Mouse (Mus musculus) MEL (cell line): ENCODE data around the gene Cd151. TPM values are rescaled to one million over a fixed set of nuclear protein-coding genes. Genes with fewer than 3 reads are reported as not detected.

ENCODE experiments used
- DNase-seq: peaks from one replicate; pipeline ENCODE4 v3.0.0; 2011; ENCODE audit warnings: low read depth, low spot score
- H3K27ac ChIP-seq: 2 replicates; pipeline ENCODE4 v1.5.1; 2012; ENCODE audit warnings: low read depth, mild to moderate bottlenecking, control low read depth, low read length, moderate library complexity; ENCODE audit not compliant: control insufficient read depth
- H3K27me3 ChIP-seq, 2 experiments: fragments of 150-350 bp in 1 of 2; sonication (generic) in 1 of 2; 2 replicates each; pipeline ENCODE4 v1.6.1; 2012; ENCODE audit warnings: low read length in 2 of 2, mild to moderate bottlenecking in 2 of 2, improper control_type of control experiment in 1 of 2, moderate library complexity in 1 of 2; ENCODE audit not compliant: insufficient read depth in 2 of 2, control insufficient read depth in 1 of 2
- H3K36me3 ChIP-seq, 2 experiments: 2 replicates each; pipeline ENCODE4 v1.6.1; 2012 to 2014; ENCODE audit warnings: low read length in 2 of 2, improper control_type of control experiment in 1 of 2, inconsistent platforms in 1 of 2, mild to moderate bottlenecking in 1 of 2; ENCODE audit not compliant: insufficient read depth in 2 of 2, control insufficient read depth in 1 of 2
- H3K4me1 ChIP-seq, 2 experiments: fragments of 150-350 bp in 1 of 2; sonication (generic) in 1 of 2; 2 replicates each; pipeline ENCODE4 v1.6.1; 2012; ENCODE audit warnings: low read length in 2 of 2, improper control_type of control experiment in 1 of 2, mild to moderate bottlenecking in 1 of 2; ENCODE audit not compliant: insufficient read depth in 2 of 2, control insufficient read depth in 1 of 2
- H3K4me3 ChIP-seq, 2 experiments: fragments of 150-350 bp in 1 of 2; sonication (generic) in 1 of 2; 2 replicates each; pipeline ENCODE4 v1.5.1; 2012; ENCODE audit warnings: low read depth in 2 of 2, low read length in 2 of 2, mild to moderate bottlenecking in 2 of 2, moderate library complexity in 2 of 2, control low read depth in 1 of 2, improper control_type of control experiment in 1 of 2; ENCODE audit not compliant: control insufficient read depth in 1 of 2, insufficient read depth in 1 of 2
- H3K79me2 ChIP-seq: 2 replicates; pipeline ENCODE4 v1.6.1; 2012; ENCODE audit warnings: mild to moderate bottlenecking, low read length, moderate library complexity; ENCODE audit not compliant: control insufficient read depth, poor library complexity, insufficient read depth
- H3K9ac ChIP-seq: 2 replicates; pipeline ENCODE4 v1.6.1; 2012; ENCODE audit warnings: low read depth, mild to moderate bottlenecking, control low read depth, low read length, moderate library complexity; ENCODE audit not compliant: control insufficient read depth, poor library complexity, severe bottlenecking
- H3K9me3 ChIP-seq: fragments of 150-350 bp; sonication (generic); replicated peaks from 2 replicates; pipeline ENCODE4 v1.6.1; 2012; ENCODE audit warnings: mild to moderate bottlenecking, low read length, improper control_type of control experiment, moderate library complexity; ENCODE audit not compliant: insufficient read depth
- BHLHE40 ChIP-seq: IDR thresholded peaks from 2 replicates; pipeline ENCODE4 v1.6.1; 2012; ENCODE audit warnings: low read depth, mild to moderate bottlenecking, inconsistent platforms, low read length, improper control_type of control experiment, borderline replicate concordance
- CHD1 ChIP-seq: IDR thresholded peaks from 2 replicates; pipeline ENCODE4 v1.6.1; 2012; ENCODE audit warnings: low read depth, mild to moderate bottlenecking, inconsistent platforms, low read length, improper control_type of control experiment
- EP300 ChIP-seq, 2 experiments: IDR thresholded peaks; 2 replicates each; pipeline ENCODE4 v1.6.1; 2011; ENCODE audit warnings: improper control_type of control experiment in 2 of 2, low read length in 2 of 2, low read depth in 1 of 2, mild to moderate bottlenecking in 1 of 2
- ETS1 ChIP-seq: IDR thresholded peaks from 2 replicates; pipeline ENCODE4 v1.6.1; 2012; ENCODE audit warnings: low read depth, mild to moderate bottlenecking, inconsistent platforms, low read length, improper control_type of control experiment, moderate library complexity
- GATA1 ChIP-seq: IDR thresholded peaks from 2 replicates; pipeline ENCODE4 v1.6.1; 2011; ENCODE audit warnings: low read depth, low read length, improper control_type of control experiment
- HCFC1 ChIP-seq: IDR thresholded peaks from 2 replicates; pipeline ENCODE4 v1.6.1; 2012; ENCODE audit warnings: low read depth, mild to moderate bottlenecking, inconsistent platforms, low read length, improper control_type of control experiment, moderate library complexity
- KAT2A ChIP-seq: conservative IDR thresholded peaks from 2 replicates; pipeline ENCODE4 v1.6.1; 2012; ENCODE audit warnings: low read depth, low read length, improper control_type of control experiment, inconsistent platforms
- MAFK ChIP-seq: IDR thresholded peaks from 2 replicates; pipeline ENCODE4 v1.6.1; 2011; ENCODE audit warnings: low read depth, mild to moderate bottlenecking, low read length, improper control_type of control experiment, borderline replicate concordance
- MEF2A ChIP-seq: IDR thresholded peaks from 2 replicates; pipeline ENCODE4 v1.6.1; 2014; ENCODE audit warnings: low read depth, mild to moderate bottlenecking, inconsistent platforms, low read length, improper control_type of control experiment; ENCODE audit not compliant: poor library complexity, insufficient replicate concordance, severe bottlenecking; ENCODE audit errors: extremely low read depth
- MYB ChIP-seq: IDR thresholded peaks from 2 replicates; pipeline ENCODE4 v1.6.1; 2011; ENCODE audit warnings: mild to moderate bottlenecking, low read depth, low read length, improper control_type of control experiment
- NRF1 ChIP-seq: IDR thresholded peaks from 2 replicates; pipeline ENCODE4 v1.6.1; 2014; ENCODE audit warnings: low read depth, mild to moderate bottlenecking, inconsistent platforms, low read length, improper control_type of control experiment, moderate library complexity; ENCODE audit not compliant: poor library complexity, insufficient read depth, severe bottlenecking
- POLR2AphosphoS5 ChIP-seq: IDR thresholded peaks from 2 replicates; pipeline ENCODE4 v1.6.1; 2012; ENCODE audit warnings: low read depth, borderline replicate concordance, mild to moderate bottlenecking, inconsistent platforms, low read length, moderate library complexity, mixed read lengths
- RAD21 ChIP-seq: IDR thresholded peaks from 2 replicates; pipeline ENCODE4 v1.6.1; 2011; ENCODE audit warnings: mild to moderate bottlenecking, low read depth, low read length, improper control_type of control experiment
- SIN3A ChIP-seq: IDR thresholded peaks from 2 replicates; pipeline ENCODE4 v1.6.1; 2012; ENCODE audit warnings: low read length, improper control_type of control experiment, inconsistent platforms
- TAL1 ChIP-seq: IDR thresholded peaks from 2 replicates; pipeline ENCODE4 v1.6.1; 2012; ENCODE audit warnings: mild to moderate bottlenecking, inconsistent platforms, low read length, moderate library complexity, mixed read lengths
- TBP ChIP-seq: IDR thresholded peaks from 2 replicates; pipeline ENCODE4 v1.8.0; 2011; ENCODE audit warnings: low read depth, low read length, improper control_type of control experiment
- TCF12 ChIP-seq: IDR thresholded peaks from 2 replicates; pipeline ENCODE4 v1.6.1; 2014; ENCODE audit warnings: low read depth, mild to moderate bottlenecking, inconsistent platforms, low read length, improper control_type of control experiment, moderate library complexity
- USF2 ChIP-seq, 2 experiments: IDR thresholded peaks; 2 replicates each; pipeline ENCODE4 v1.6.1; 2011 to 2012; ENCODE audit warnings: improper control_type of control experiment in 2 of 2, low read length in 2 of 2, borderline replicate concordance in 1 of 2, inconsistent platforms in 1 of 2, low read depth in 1 of 2, mild to moderate bottlenecking in 1 of 2; ENCODE audit not compliant: insufficient read depth in 1 of 2
- ZC3H11A ChIP-seq: IDR thresholded peaks from 2 replicates; pipeline ENCODE4 v1.6.1; 2012; ENCODE audit warnings: low read depth, mild to moderate bottlenecking, inconsistent platforms, low read length, improper control_type of control experiment
- polyA plus RNA-seq, 2 experiments: library from polyadenylated mRNA; stranded (reverse) in 1 of 2; unstranded in 1 of 2; fragments of >175 nt in 1 of 2; fragments of >200 nt in 1 of 2; gene quantifications; 2 replicates each; pipeline versions ENCODE4 v1.2.1 to v1.2.4; 2012; ENCODE audit warnings: low replicate concordance in 2 of 2, low read depth in 1 of 2; ENCODE audit not compliant: insufficient read length in 2 of 2, insufficient read depth in 1 of 2, missing spikeins in 1 of 2
- total RNA-seq: library from RNA; depleted of rRNA; stranded (reverse); fragments of 300-350 nt; gene quantifications from 2 replicates; pipeline ENCODE4 v1.2.3, GENCODE M21; 2012

The Cd151 gene
- total and polyA plus RNA-seq, 3 experiments = 40.6 to 86.6 TPM; not detected in 1

- Histone ChIP-seq H3K9me3 (no peaks in the 10 kb centered on the region), H3K27ac (no peak within 1 kb of the TSS), H3K4me3 (no peak within 1 kb of the TSS), H3K9ac (no peak within 1 kb of the TSS), H3K36me3 (no peaks in the 10 kb centered on the region), H3K27me3 (no peaks in the 10 kb centered on the region), H3K4me1 (peaks cover 0 to 8% of the 10 kb centered on the region in 2 experiments; a peak in 1 of 4 replicates), H3K79me2 (no peaks in the 10 kb centered on the region; the same call in 1 of the 2 replicates)
- no peak for DNase-seq
- TF ChIP-seq MEF2A = no peak
- TF ChIP-seq ETS1 = no peak
- no peak for TF ChIP-seq EP300 (IDR thresholded peaks at IDR 0.05; ENCODE audit: low read depth in 1 of 2, low read length in 2 of 2)
- no peak for TF ChIP-seq SIN3A
- no peak for TF ChIP-seq POLR2AphosphoS5
- no peak for TF ChIP-seq TBP
- no peak for TF ChIP-seq GATA1
- no peak for TF ChIP-seq USF2 (IDR thresholded peaks at IDR 0.05; ENCODE audit: borderline replicate concordance in 1 of 2, insufficient read depth in 1 of 2, low read depth in 1 of 2, low read length in 2 of 2)
- no peak for TF ChIP-seq NRF1
- no peak for TF ChIP-seq MYB
- no peak for TF ChIP-seq MAFK
Observed at GRCm38 (mm10) chr7:141460391-141461113, 6.6 kb upstream of the Cd151 start, which contains the start of gene Cracr2b. Gene Cracr2b, plus strand, starts transcription at chr7:141461094.

GRCm38 (mm10) chr7:141461521-141462332 is 5.5 kb upstream of the Cd151 start:
- no peak for TF ChIP-seq USF2 (IDR thresholded peaks at IDR 0.05; ENCODE audit: borderline replicate concordance in 1 of 2, insufficient read depth in 1 of 2, low read depth in 1 of 2, low read length in 2 of 2)
- TF ChIP-seq KAT2A = no peak
- no peak for TF ChIP-seq HCFC1
- TF ChIP-seq TBP = no peak
- no peak for TF ChIP-seq SIN3A
- TF ChIP-seq TCF12 = no peak
- no peak for TF ChIP-seq BHLHE40
- TF ChIP-seq CHD1 = no peak
- TF ChIP-seq ZC3H11A = no peak
- no peak for TF ChIP-seq RAD21
- TF ChIP-seq TAL1 = no peak
- Histone ChIP-seq H3K4me3 (no peak overlapping the region), H3K9ac (no peak overlapping the region), H3K36me3 (peaks cover 0 to 1% of the 10 kb centered on the region in 2 experiments; a peak in 2 of 4 replicates), H3K27me3 (no peaks in the 10 kb centered on the region), H3K9me3 (no peaks in the 10 kb centered on the region), H3K79me2 (no peaks in the 10 kb centered on the region), H3K4me1 (peaks cover 1 to 11% of the 10 kb centered on the region in 2 experiments), H3K27ac (no peak overlapping the region)
- no peak for DNase-seq
